Mouse (Mus musculus): ENCODE results near the gene Mrps9. TPM values are rescaled to one million over a fixed set of nuclear protein-coding genes. Genes with fewer than 3 reads are reported as not detected.

The Mrps9 gene
- polyA plus RNA-seq (2015; fragmentation: Nextera tagmentation; extraction: Ambion mirVana) = 34.3 and 35.7 TPM in 2 replicates

- Histone ChIP-seq H3K4me1 (replicated peaks) (peaks cover 12% of the 10 kb centered on the region), H3K27ac (peak within 1 kb of the TSS; percentile 79; the same call in 1 of the 2 replicates), H3K4me3 (peak within 1 kb of the TSS; percentile 94), H3K27me3 (no peaks in the 10 kb centered on the region), H3K9me3 (no peaks in the 10 kb centered on the region), H3K4me2 (peak within 1 kb of the TSS; percentile 66), H3K36me3 (no peaks in the 10 kb centered on the region), H3K9ac (peak within 1 kb of the TSS; percentile 87)
- ATAC-seq (ENCODE audit: low FRiP score) = peak; percentile 99
- WGBS = under 1% methylated on average over 23 of the region's 23 CpGs
These were observed at the start of gene Mrps9 for GRCm38 (mm10) chr1:42850663-42851397. Mrps9 (plus strand) TSS chr1:42851233.

DNA sequence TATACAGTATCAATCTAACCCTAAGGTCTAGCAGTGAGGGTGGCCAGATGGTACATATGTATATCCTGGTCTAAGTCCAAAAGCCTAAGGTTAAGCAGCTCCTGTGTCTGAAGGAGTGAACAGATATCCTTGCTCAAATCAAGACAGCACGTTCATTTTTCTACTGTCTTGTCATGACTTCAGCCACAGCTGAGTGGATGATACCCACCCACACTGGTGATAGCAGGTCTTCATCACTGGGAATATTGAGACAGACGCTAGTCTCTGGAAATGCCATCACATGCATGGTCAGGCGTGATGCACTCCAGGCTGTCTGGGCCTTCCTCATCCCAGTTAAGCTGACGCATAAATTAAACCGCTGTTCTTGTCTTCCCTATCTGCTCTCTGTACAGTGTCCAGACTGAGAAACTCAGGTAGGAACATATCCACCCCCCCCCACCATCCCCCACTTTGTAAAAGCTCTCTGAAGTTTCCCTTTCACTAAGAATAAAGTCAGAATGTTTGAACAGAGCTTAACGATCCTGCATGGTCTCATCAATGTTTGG lies 37.7 kb upstream of the Mrps9 start:
- ATAC-seq (ENCODE audit: low FRiP score) = no peak
- H3K4me3 ChIP-seq = no peak overlapping the region
- WGBS = 88% methylated on average over 6 of the region's 6 CpGs

DNA sequence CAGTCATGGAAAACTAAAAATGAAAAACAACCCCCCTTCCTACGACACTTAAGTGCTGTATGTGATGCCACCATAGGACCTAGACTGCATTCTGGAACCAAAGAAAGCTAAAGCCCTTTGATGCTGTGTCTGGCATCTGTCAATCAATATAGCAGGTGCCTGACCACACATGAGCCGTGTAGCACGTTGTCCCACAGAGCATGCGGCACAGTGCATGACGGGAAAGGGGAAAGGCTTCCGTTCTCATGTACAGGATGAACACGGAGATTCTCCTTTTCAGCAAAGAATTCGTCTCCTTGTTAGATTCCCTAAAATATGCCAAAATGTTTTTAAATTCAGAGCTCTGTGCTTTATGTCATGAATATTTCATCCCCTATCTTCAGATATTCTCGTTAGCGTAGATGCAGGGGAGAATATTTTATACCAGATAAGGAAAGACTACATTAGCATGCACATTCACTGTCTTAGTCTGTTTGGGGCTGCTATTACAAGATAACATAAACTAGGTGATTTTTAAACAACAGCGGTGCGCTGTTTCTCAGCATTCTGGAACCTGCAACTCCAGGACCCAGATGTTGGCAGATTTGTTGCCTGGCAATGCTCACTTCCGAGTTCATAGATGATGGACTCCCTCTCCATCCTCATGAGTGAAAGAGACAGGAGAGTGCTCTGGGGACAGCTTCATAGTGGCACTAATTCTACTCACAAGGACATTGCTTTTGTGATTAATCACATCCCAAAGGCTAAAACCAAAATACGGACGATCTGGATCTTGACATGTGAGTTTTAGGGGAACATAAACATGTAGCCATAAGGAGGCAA lies 36.0 kb upstream of the Mrps9 start:
- Histone ChIP-seq H3K4me3 (no peak overlapping the region), H3K4me1 (replicated peaks) (no peaks in the 10 kb centered on the region), H3K27me3 (no peaks in the 10 kb centered on the region), H3K27ac (no peak overlapping the region), H3K36me3 (no peaks in the 10 kb centered on the region), H3K9ac (no peak overlapping the region), H3K4me2 (no peak overlapping the region), H3K9me3 (no peaks in the 10 kb centered on the region)
- ATAC-seq (ENCODE audit: low FRiP score) = no peak
- WGBS = 83% methylated on average over 15 of the region's 15 CpGs

More for the DNA sequence above, 37.7 kb upstream of the Mrps9 start:
- Histone ChIP-seq H3K9me3 (no peaks in the 10 kb centered on the region), H3K36me3 (no peaks in the 10 kb centered on the region), H3K4me1 (replicated peaks) (no peaks in the 10 kb centered on the region), H3K9ac (no peak overlapping the region), H3K4me2 (no peak overlapping the region), H3K27ac (no peak overlapping the region), H3K27me3 (no peaks in the 10 kb centered on the region)

DNA sequence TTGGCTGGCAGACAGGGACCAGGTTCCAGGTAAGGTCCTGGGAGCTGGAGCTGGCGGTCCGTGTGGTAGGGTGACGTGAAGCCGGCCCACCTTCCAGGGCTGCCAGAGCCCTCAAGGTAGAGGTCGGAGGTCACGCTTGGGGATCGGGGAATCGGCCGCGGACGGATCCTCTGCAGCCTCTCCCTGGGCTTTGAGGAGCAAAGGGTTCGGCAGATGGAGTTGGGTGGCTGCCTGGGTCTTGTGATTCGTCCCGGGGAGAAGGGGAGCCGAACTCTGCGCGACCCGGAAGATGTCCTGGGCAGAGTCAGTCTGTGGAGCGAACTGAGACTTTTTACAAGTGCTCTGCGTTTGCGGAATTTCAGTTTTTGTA lies 350 bp downstream of the Mrps9 start:
- H3K4me3 ChIP-seq = peak overlapping the region; percentile 94
- under 1% methylated on average over 21 of the region's 21 CpGs for WGBS
- peak overlapping the region; percentile 79; the same call in 1 of the 2 replicates for H3K27ac ChIP-seq
- H3K4me2 ChIP-seq = peak overlapping the region; percentile 66
- no peak; the same call in none of the 2 replicates for ATAC-seq (ENCODE audit: low FRiP score)
- peaks cover 12% of the 10 kb centered on the region for H3K4me1 ChIP-seq (replicated peaks)
- H3K9ac ChIP-seq = peak overlapping the region; percentile 87
- no peaks in the 10 kb centered on the region for H3K9me3 ChIP-seq
- H3K27me3 ChIP-seq = no peaks in the 10 kb centered on the region
- no peaks in the 10 kb centered on the region for H3K36me3 ChIP-seq

DNA sequence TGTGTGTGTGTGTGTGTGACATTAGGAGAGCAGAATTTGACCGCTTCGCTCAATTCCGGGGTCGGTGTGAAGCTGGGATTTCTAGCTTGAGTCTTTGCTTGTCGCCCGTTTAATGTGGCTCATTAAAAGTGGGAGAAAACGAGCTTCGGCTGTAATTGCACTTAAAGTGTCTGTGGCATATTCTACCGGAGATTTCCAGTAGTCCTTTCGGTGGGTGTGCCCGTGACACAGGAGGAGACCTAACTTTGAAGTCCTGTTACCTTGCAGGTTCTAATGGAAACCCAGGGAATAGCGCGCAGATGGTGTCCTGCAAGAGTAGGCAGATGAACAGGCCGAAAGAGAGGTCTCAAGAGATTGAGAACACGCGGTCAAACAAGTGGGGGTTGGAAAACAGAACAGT lies 777 bp downstream of the Mrps9 start:
- Histone ChIP-seq H3K36me3 (no peaks in the 10 kb centered on the region), H3K27me3 (no peaks in the 10 kb centered on the region), H3K4me1 (replicated peaks) (peaks cover 12% of the 10 kb centered on the region), H3K27ac (no peak overlapping the region), H3K9ac (peak overlapping the region; percentile 87), H3K4me3 (peak overlapping the region; percentile 94), H3K9me3 (no peaks in the 10 kb centered on the region), H3K4me2 (peak overlapping the region; percentile 66)
- no peak for ATAC-seq (ENCODE audit: low FRiP score)
- 2% methylated on average over 16 of the region's 16 CpGs for WGBS

- Histone ChIP-seq H3K4me2 (no peak overlapping the region), H3K27me3 (no peaks in the 10 kb centered on the region), H3K9me3 (no peaks in the 10 kb centered on the region), H3K36me3 (peaks cover 30% of the 10 kb centered on the region), H3K9ac (no peak overlapping the region), H3K27ac (no peak overlapping the region), H3K4me1 (replicated peaks) (no peaks in the 10 kb centered on the region), H3K4me3 (no peak overlapping the region)
- WGBS = 97% methylated on average over 5 of the region's 5 CpGs
- 0 out of 2 replicates have a peak, but pooled peaks have one; percentile 36 for ATAC-seq (ENCODE audit: low FRiP score)
These were observed 13.8 kb downstream of the Mrps9 start for GRCm38 (mm10) chr1:42864719-42865250.

DNA sequence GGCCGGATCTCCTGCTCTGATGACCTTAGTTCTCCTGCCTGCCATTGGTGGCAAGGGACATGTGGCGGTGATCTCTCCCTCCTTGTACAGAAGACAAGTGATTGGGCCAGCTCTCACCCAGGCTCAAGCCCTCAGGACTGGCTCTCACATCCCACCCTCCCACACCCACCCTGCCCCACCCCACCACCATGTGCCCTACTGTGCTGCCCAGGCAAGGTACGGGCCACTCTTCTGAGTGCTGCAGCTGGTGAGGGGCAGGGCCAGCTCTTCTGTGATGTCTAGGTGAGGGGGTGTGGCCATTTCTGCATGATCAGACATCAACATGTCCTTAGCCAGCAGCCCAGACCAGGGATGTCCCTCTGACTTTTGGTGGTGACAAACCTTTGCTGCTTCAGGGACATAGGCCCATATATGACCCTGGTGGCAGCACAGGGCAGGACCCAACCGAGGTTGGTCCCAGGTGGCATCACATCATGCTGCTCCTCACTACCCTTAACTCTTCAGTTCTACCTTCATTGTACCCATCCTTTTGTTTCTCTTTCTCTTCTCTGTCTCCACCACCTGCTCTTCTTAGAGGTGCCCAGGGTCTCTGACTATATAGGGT lies 14.4 kb downstream of the Mrps9 start:
- Histone ChIP-seq H3K27me3 (no peaks in the 10 kb centered on the region), H3K36me3 (peaks cover 30% of the 10 kb centered on the region), H3K4me3 (no peak overlapping the region), H3K4me2 (no peak overlapping the region), H3K9ac (no peak overlapping the region), H3K4me1 (replicated peaks) (0 out of 2 replicates have a peak, but pooled peaks cover 4% of the 10 kb centered on the region), H3K9me3 (no peaks in the 10 kb centered on the region), H3K27ac (no peak overlapping the region)
- peak; percentile 46; the same call in 1 of the 2 replicates for ATAC-seq (ENCODE audit: low FRiP score)
- WGBS = 98% methylated on average over 4 of the region's 4 CpGs

DNA sequence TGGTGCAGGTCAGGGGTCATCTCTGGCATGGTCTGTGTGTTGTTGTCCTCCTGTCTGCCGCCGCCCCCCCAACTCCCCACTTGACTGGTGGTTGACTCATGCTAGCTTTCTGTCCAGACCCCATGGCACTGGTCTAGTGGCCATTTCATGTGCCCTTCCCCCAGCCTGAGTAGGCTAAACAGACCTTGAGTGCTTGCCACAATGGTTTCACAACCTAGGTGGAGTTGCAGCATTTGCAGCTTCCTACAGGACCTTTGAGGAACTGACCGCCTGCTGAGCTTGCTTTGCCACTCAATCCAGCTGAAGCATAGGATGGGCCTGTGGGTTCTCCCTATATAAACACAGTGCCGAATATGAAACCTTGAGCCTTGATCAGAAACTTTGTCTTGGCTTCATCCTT lies 15.0 kb downstream of the Mrps9 start:
- no peak overlapping the region for H3K4me3 ChIP-seq
- H3K9ac ChIP-seq = no peak overlapping the region
- H3K27ac ChIP-seq = no peak overlapping the region
- no peak for ATAC-seq (ENCODE audit: low FRiP score)
- no peaks in the 10 kb centered on the region for H3K9me3 ChIP-seq
- peaks cover 30% of the 10 kb centered on the region for H3K36me3 ChIP-seq
- H3K4me1 ChIP-seq (replicated peaks) = 0 out of 2 replicates have a peak, but pooled peaks cover 6% of the 10 kb centered on the region
- H3K4me2 ChIP-seq = no peak overlapping the region
- H3K27me3 ChIP-seq = no peaks in the 10 kb centered on the region
- over 99% methylated on average over 4 of the region's 4 CpGs for WGBS

- Histone ChIP-seq H3K4me1 (replicated peaks) (0 out of 2 replicates have a peak, but pooled peaks cover 6% of the 10 kb centered on the region), H3K4me3 (no peak overlapping the region), H3K36me3 (peaks cover 30% of the 10 kb centered on the region), H3K4me2 (no peak overlapping the region), H3K9me3 (no peaks in the 10 kb centered on the region), H3K27ac (no peak overlapping the region), H3K9ac (no peak overlapping the region), H3K27me3 (no peaks in the 10 kb centered on the region)
- WGBS = 97% methylated on average over 3 of the region's 3 CpGs
- no peak for ATAC-seq (ENCODE audit: low FRiP score)
These were observed 16.2 kb downstream of the Mrps9 start for GRCm38 (mm10) chr1:42867188-42867587.

GRCm38 (mm10) chr1:42874174-42874573 lies 23.1 kb downstream of the Mrps9 start:
- Histone ChIP-seq H3K9ac (no peak overlapping the region), H3K9me3 (no peaks in the 10 kb centered on the region), H3K27ac (no peak overlapping the region), H3K27me3 (no peaks in the 10 kb centered on the region), H3K36me3 (no peaks in the 10 kb centered on the region), H3K4me1 (replicated peaks) (peaks cover 25% of the 10 kb centered on the region), H3K4me2 (no peak overlapping the region), H3K4me3 (no peak overlapping the region)
- WGBS = 73% methylated on average over 2 of the region's 2 CpGs
- ATAC-seq (ENCODE audit: low FRiP score) = no peak

GRCm38 (mm10) chr1:42875271-42875670 lies 24.2 kb downstream of the Mrps9 start:
- ATAC-seq (ENCODE audit: low FRiP score) = no peak
- Histone ChIP-seq H3K4me1 (replicated peaks) (peaks cover 23% of the 10 kb centered on the region), H3K27me3 (no peaks in the 10 kb centered on the region), H3K4me2 (no peak overlapping the region), H3K27ac (no peak overlapping the region), H3K36me3 (no peaks in the 10 kb centered on the region), H3K9me3 (no peaks in the 10 kb centered on the region), H3K9ac (no peak overlapping the region), H3K4me3 (no peak overlapping the region)
- 79% methylated on average over 5 of the region's 5 CpGs for WGBS

Measured in hindbrain, embryonic 13.5 days (tissue).